Mouse (Mus musculus) midbrain, embryonic 10.5 days (tissue): Measurements from ENCODE around the gene Dock4. TPM values are rescaled to one million over a fixed set of nuclear protein-coding genes. Genes with fewer than 3 reads are reported as not detected.
A peak's percentile ranks its signal among the peaks of the same experiment; 100 is the strongest.

Experiments
- DNase-seq: peaks from one replicate; pipeline ENCODE4 v3.0.0-alpha.2; 2017; ENCODE audit warnings: low spot score
- H3K27ac ChIP-seq: fragments of 300-500 bp; sonication (generic); replicated peaks from 2 replicates; pipeline ENCODE4 v1.5.1; 2016; ENCODE audit warnings: mild to moderate bottlenecking
- H3K27me3 ChIP-seq: fragments of 300-500 bp; sonication (generic); 2 replicates; pipeline ENCODE4 v1.6.1; 2016; ENCODE audit warnings: low read depth, mild to moderate bottlenecking; ENCODE audit not compliant: poor library complexity, severe bottlenecking
- H3K36me3 ChIP-seq: fragments of 300-500 bp; sonication (generic); 2 replicates; pipeline ENCODE4 v1.6.1; 2016; ENCODE audit warnings: mild to moderate bottlenecking, moderate library complexity
- H3K4me1 ChIP-seq: fragments of 300-500 bp; sonication (generic); 2 replicates; pipeline ENCODE4 v1.6.1; 2016
- H3K4me3 ChIP-seq: fragments of 300-500 bp; sonication (generic); 2 replicates; pipeline ENCODE4 v1.5.1; 2016; ENCODE audit warnings: mild to moderate bottlenecking, moderate library complexity
- H3K9me3 ChIP-seq: fragments of 300-500 bp; sonication (generic); replicated peaks from 2 replicates; pipeline ENCODE4 v1.6.1; 2016; ENCODE audit warnings: mild to moderate bottlenecking
- whole genome bisulfite sequencing: fragments of 180-500 bp; shearing (Covaris S2); methylation state at CpG from one replicate; pipeline ENCODE4 v1.1.7; 2016; 5-methylcytosine and 5-hydroxymethylcytosine counted together
- polyA plus RNA-seq: library from polyadenylated mRNA; unstranded; fragments of >200 nt; fragmentation: Nextera tagmentation; extraction: Ambion mirVana; gene quantifications from 2 replicates; pipeline ENCODE4 v1.2.1, GENCODE M21; 2016

Dock4 gene
- polyA plus RNA-seq, 1 experiment from 2014 or later = 14.0 TPM

GRCm38 (mm10) chr12:40656438-40656837 lies 210.7 kb downstream of the Dock4 start:
- WGBS = 59% methylated on average over 5 of the region's 5 CpGs

GRCm38 (mm10) chr12:40657229-40657885 lies 211.6 kb downstream of the Dock4 start:
- Histone ChIP-seq H3K4me1 (peaks cover 9% of the 10 kb centered on the region), H3K27me3 (no peaks in the 10 kb centered on the region), H3K4me3 (no peak overlapping the region), H3K27ac (no peak overlapping the region), H3K9me3 (no peaks in the 10 kb centered on the region), H3K36me3 (no peaks in the 10 kb centered on the region)
- DNase-seq = no peak
- WGBS = 52% methylated on average over 4 of the region's 4 CpGs

More at GRCm38 (mm10) chr12:40656438-40656837, 210.7 kb downstream of the Dock4 start:
- no peak overlapping the region for H3K27ac ChIP-seq
- H3K36me3 ChIP-seq = no peaks in the 10 kb centered on the region
- no peak overlapping the region for H3K4me3 ChIP-seq
- H3K4me1 ChIP-seq = peaks cover 13% of the 10 kb centered on the region
- H3K27me3 ChIP-seq = no peaks in the 10 kb centered on the region
- no peak for DNase-seq
- no peaks in the 10 kb centered on the region for H3K9me3 ChIP-seq

- Histone ChIP-seq H3K27me3 (no peaks in the 10 kb centered on the region), H3K4me1 (peaks cover 9% of the 10 kb centered on the region), H3K4me3 (no peak overlapping the region), H3K9me3 (no peaks in the 10 kb centered on the region), H3K36me3 (no peaks in the 10 kb centered on the region), H3K27ac (no peak overlapping the region)
- WGBS = 86% methylated on average over 6 of the region's 6 CpGs
- DNase-seq = no peak
These were observed 213.9 kb downstream of the Dock4 start for GRCm38 (mm10) chr12:40659689-40660088.

GRCm38 (mm10) chr12:40669460-40669859 lies 223.7 kb downstream of the Dock4 start:
- peaks cover 5% of the 10 kb centered on the region; the same call in 1 of the 2 replicates for H3K36me3 ChIP-seq
- no peaks in the 10 kb centered on the region for H3K9me3 ChIP-seq
- H3K4me1 ChIP-seq = no peaks in the 10 kb centered on the region
- 96% methylated on average over 2 of the region's 2 CpGs for WGBS
- H3K27ac ChIP-seq = no peak overlapping the region
- H3K4me3 ChIP-seq = no peak overlapping the region
- DNase-seq = no peak
- no peaks in the 10 kb centered on the region for H3K27me3 ChIP-seq

- no peaks in the 10 kb centered on the region for H3K27me3 ChIP-seq
- H3K4me1 ChIP-seq = no peaks in the 10 kb centered on the region
- no peak for DNase-seq
- no peak overlapping the region for H3K4me3 ChIP-seq
- H3K27ac ChIP-seq = no peak overlapping the region
- H3K9me3 ChIP-seq = no peaks in the 10 kb centered on the region
- peaks cover 5% of the 10 kb centered on the region; the same call in 1 of the 2 replicates for H3K36me3 ChIP-seq
These were observed 225.0 kb downstream of the Dock4 start for GRCm38 (mm10) chr12:40670766-40671165.

GRCm38 (mm10) chr12:40679713-40680112 lies 234.0 kb downstream of the Dock4 start:
- Histone ChIP-seq H3K9me3 (no peaks in the 10 kb centered on the region), H3K36me3 (0 out of 2 replicates have a peak, but pooled peaks cover 5% of the 10 kb centered on the region), H3K27me3 (no peaks in the 10 kb centered on the region), H3K4me3 (no peak overlapping the region), H3K4me1 (peaks cover 9% of the 10 kb centered on the region; the same call in 1 of the 2 replicates), H3K27ac (no peak overlapping the region)
- WGBS = 86% methylated on average over 4 of the region's 4 CpGs
- no peak for DNase-seq

- Histone ChIP-seq H3K27ac (no peak overlapping the region), H3K9me3 (no peaks in the 10 kb centered on the region), H3K36me3 (0 out of 2 replicates have a peak, but pooled peaks cover 5% of the 10 kb centered on the region), H3K27me3 (no peaks in the 10 kb centered on the region), H3K4me3 (no peak overlapping the region), H3K4me1 (peaks cover 9% of the 10 kb centered on the region; the same call in 1 of the 2 replicates)
- WGBS = 94% methylated on average over 1 of the region's 1 CpGs
- peak; percentile 24 for DNase-seq
These were observed 234.8 kb downstream of the Dock4 start for GRCm38 (mm10) chr12:40680551-40680950.

GRCm38 (mm10) chr12:40691444-40691843 lies 245.7 kb downstream of the Dock4 start:
- H3K4me3 ChIP-seq = no peak overlapping the region
- H3K9me3 ChIP-seq = no peaks in the 10 kb centered on the region
- H3K36me3 ChIP-seq = no peaks in the 10 kb centered on the region
- no peaks in the 10 kb centered on the region for H3K27me3 ChIP-seq
- 80% methylated on average over 4 of the region's 4 CpGs for WGBS
- H3K4me1 ChIP-seq = no peaks in the 10 kb centered on the region
- no peak for DNase-seq
- no peak overlapping the region for H3K27ac ChIP-seq

- Histone ChIP-seq H3K27ac (no peak overlapping the region), H3K27me3 (no peaks in the 10 kb centered on the region), H3K9me3 (no peaks in the 10 kb centered on the region), H3K4me1 (no peaks in the 10 kb centered on the region), H3K36me3 (no peaks in the 10 kb centered on the region), H3K4me3 (no peak overlapping the region)
- DNase-seq = no peak
- WGBS = 84% methylated on average over 2 of the region's 2 CpGs
These were observed 248.4 kb downstream of the Dock4 start for GRCm38 (mm10) chr12:40694082-40694721.

GRCm38 (mm10) chr12:40698330-40698729 lies 252.6 kb downstream of the Dock4 start:
- Histone ChIP-seq H3K27ac (no peak overlapping the region), H3K4me1 (no peaks in the 10 kb centered on the region), H3K36me3 (no peaks in the 10 kb centered on the region), H3K9me3 (no peaks in the 10 kb centered on the region), H3K27me3 (no peaks in the 10 kb centered on the region), H3K4me3 (no peak overlapping the region)
- 90% methylated on average over 4 of the region's 4 CpGs for WGBS
- DNase-seq = no peak

GRCm38 (mm10) chr12:40702233-40702792 lies 256.6 kb downstream of the Dock4 start:
- Histone ChIP-seq H3K27ac (no peak overlapping the region), H3K36me3 (no peaks in the 10 kb centered on the region), H3K4me1 (0 out of 2 replicates have a peak, but pooled peaks cover 5% of the 10 kb centered on the region), H3K4me3 (no peak overlapping the region), H3K9me3 (no peaks in the 10 kb centered on the region), H3K27me3 (no peaks in the 10 kb centered on the region)
- no peak for DNase-seq
- 88% methylated on average over 5 of the region's 5 CpGs for WGBS

GRCm38 (mm10) chr12:40704296-40704695 lies 258.5 kb downstream of the Dock4 start:
- no peaks in the 10 kb centered on the region for H3K9me3 ChIP-seq
- no peaks in the 10 kb centered on the region for H3K36me3 ChIP-seq
- no peak overlapping the region for H3K27ac ChIP-seq
- H3K27me3 ChIP-seq = no peaks in the 10 kb centered on the region
- DNase-seq = no peak
- no peak overlapping the region for H3K4me3 ChIP-seq
- 0 out of 2 replicates have a peak, but pooled peaks cover 5% of the 10 kb centered on the region for H3K4me1 ChIP-seq
- 47% methylated on average over 5 of the region's 5 CpGs for WGBS

- Histone ChIP-seq H3K27ac (no peak overlapping the region), H3K27me3 (no peaks in the 10 kb centered on the region), H3K4me3 (no peak overlapping the region), H3K9me3 (no peaks in the 10 kb centered on the region), H3K36me3 (0 out of 2 replicates have a peak, but pooled peaks cover 5% of the 10 kb centered on the region), H3K4me1 (0 out of 2 replicates have a peak, but pooled peaks cover 5% of the 10 kb centered on the region)
- DNase-seq = no peak
- WGBS = 93% methylated on average over 1 of the region's 1 CpGs
These were observed 261.4 kb downstream of the Dock4 start for GRCm38 (mm10) chr12:40707108-40707507.
